Mouse (Mus musculus) embryo, embryonic 9.5 days (tissue): ENCODE results near the gene Rora.

Experiments used
- DNase-seq: peaks from one replicate; pipeline ENCODE4 v3.0.0-alpha.2; 2017; ENCODE audit errors: extremely low spot score

Rora gene

DNA sequence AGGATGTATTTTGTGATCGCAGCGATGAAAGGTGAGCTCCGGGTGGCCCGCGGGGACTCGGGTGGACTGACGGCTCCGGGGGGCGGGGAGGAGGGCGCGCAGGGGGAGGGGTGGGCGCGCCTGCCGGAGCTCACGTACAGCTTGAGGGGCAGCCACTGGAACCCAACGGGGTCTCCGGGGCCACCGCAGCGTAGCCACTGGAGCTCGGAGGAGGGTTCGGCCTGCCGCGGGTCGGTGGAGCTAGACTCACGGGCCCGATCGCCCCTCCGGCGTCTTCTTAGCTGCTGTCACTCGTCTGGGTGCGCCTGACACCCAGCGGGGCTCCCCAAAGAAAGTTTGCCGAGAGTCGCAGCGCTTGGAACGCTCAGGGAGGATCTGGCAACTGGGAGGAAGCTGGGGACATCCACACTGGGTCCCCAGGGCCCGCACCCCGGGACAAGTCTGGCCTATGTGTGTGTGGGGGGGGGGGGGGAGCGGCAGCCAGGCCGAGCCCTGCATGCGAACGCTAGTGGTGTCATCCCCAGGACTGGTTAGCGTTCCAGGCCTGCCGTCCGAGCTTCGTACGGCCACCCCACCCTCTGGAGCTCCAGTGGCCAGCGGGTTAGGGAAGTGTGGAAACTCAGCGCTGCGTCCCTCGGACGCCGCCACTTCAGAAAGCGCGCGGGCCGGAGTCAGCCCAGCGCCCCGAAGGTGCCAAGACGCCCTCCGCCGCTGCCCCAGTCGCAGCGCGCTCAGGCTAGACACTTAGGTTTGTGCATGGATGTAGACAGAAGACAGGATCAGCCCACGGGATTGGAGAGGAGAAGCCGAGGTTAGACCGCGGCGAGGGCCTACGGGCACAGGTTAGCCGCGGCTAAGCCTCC lies 636.7 kb downstream of the Rora start:
- DNase-seq = peak; percentile 47

DNA sequence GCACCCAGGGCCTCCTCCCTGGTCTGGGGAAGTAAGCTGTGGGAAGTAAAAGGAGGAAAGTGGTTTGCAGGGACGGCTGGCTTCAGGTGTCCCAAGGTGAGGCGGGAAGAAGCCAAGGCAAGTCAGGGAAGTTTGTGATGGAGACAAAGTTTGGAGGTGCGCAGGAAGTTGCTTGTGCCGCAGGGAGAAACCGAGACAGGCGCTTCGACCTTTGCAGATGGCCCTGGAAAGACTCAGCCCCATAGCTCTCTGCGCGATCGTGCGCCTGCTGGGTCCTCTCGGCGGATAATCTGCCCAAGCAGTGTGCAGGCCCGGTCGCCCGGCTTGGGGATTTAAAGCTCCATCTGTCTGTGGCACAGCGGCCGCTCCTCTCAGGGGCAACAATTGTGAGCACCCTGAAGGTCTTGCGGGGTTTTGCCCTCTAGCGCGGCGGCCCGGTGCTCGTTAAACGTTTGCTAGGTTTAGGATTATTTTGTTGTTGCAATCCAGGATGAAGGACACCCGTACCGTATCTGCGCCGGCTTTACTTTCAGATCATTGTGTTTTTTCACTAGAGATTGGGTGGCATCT lies 637.4 kb downstream of the Rora start:
- peak; percentile 61 for DNase-seq

DNA sequence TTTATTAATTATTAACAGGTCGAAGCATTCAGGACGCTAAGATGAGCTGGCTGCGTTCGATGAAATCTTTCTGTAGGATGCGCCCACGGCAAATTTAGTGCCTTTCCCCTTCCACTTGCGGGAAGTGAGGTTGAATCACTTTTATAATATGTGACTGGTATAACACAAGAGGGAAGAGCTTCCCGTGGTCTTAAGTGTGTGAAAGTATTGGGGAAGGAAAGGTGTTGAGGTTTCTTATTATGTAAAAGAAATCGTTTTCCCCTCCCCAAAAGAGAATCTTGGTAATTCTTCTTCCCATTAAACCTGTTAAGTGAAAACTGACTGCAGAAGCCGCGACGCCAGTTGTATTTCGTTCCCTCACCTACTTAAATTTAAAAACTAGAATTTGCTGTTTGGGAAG lies 637.9 kb downstream of the Rora start:
- DNase-seq = no peak

DNA sequence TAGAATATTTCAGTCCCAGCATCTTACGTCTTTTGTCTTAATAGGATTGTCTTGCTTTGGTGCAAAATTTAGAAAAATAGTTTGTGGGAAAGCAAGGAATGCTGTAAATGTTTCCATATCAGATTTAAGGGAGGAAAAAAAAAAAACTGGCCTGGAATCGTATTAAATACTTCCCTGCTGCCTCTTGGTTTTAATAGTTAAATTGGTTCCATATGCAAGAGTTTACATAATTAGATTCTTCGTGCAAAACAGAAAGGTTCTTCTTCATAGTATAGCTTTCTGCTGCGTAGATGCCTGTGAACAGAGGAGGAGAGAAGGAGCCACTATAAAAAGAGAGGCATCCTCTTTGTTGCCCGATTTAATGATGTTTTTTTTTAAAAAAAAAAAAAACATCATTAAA lies 638.8 kb downstream of the Rora start:
- DNase-seq = no peak

DNA sequence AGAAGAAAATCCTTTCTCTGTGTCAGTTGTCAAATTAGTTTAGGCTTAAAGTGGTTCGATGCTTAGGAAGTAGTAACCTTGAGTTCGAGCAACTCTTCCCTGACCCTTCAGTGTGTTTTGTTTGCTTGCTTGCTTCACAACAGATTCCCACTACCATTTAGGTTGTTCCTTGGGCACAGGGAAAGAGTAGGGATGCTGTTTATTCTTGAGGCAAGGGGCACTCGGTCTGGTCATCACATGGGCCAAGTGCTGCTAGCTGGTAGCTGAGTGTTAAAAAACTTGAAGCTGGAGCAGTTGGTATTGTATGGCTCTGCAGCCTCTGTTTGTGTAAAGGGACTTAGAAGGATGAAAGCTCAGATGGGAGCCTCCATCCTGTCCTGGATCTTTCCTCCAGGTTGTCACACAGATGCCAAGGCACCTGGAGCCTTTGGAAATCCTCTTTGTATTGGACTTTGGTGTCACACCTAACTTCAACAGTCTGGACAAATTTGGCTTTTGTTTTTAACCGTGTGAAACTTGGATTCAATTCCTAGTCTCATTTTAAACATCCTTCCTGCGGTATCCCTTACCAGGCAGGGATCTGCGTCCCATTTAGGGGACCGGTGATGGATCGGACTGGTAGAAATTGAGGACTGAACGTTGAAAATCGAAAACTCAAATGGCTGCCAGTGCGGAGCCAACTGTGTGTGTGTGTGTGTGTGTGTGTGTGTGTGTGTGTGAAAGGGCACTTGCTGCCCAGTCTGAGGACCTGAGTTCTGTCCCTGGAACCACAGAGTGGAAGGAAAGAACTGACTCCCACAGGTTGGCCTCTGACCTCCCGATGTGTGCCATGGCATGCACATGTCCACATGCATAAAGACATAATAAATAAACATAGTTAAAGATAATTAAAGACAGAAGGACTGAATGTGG lies 639.4 kb downstream of the Rora start:
- DNase-seq = no peak

DNA sequence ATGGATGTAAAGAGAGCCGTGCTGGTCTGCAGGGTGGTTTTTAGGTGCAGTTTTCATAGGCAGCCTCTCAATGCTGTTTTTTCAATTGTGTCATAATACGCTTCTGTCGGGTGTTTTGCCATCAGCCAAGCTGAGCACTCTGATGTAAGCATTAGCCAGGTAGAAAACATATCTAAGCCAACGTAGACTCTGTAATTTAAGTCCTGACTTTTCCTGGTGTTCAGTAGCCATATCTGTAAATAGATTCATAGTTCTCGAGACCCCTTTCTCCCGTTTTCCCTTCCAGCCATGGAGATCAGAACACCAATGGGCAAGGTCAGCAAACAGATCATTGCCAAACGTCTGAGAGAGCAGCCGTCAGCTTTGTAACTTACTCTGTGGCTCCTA lies 640.1 kb downstream of the Rora start:
- no peak for DNase-seq

DNA sequence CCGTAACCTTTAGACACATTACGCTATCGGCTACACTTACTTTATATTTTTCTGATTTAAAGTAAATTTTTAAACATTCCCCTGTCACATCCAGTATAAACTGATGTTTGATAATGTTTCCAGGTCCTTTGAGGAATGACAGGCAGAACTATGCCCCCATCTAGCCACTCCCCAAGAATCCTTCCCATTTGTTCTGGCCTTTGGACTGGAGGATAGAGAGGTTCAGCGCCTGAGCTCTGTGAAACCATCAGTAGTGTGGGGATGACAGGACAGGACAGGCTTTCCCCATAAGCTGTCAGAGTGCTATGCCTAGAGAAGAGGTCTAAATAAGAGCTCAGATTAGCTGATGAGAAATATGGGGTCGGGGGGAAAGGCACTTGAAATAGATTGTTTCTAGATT lies 640.8 kb downstream of the Rora start:
- DNase-seq = no peak

DNA sequence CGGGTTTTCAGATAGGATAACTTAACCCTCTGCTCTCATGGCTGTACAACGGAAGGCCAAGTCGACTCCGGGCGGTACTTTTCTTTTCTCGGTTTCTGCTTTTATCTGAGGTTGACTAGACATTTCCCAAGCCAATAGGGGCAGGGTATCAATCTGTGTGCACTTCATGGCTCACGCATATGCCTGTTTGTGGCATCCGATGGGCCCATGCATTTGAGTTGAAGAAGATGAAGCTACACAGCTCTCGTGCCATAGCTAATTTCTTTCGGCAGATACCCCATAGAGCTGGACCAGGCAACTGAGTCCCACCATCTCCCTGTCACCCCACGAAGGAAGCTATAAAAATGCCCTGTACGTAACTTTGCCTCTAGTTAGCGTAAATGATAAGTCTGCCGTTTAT lies 641.3 kb downstream of the Rora start:
- no peak for DNase-seq

DNA sequence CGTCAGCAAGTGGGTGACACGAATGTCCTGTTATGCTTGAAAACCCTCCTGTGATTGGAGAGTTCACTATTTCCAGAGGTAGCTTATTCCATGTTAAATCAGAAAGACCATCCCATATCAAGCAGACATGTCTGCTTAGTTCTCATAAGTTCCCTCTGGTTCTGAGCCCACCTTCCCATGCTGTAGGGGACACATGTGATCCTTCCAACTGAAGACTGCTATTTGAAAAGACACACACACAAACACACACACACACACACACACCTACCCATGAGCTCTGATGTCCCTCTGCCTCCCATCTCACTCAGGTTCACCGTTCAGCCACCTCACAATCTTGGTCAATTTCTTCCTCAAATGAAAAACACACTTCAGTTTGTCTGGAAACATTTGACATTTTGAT lies 642.2 kb downstream of the Rora start:
- DNase-seq = no peak

DNA sequence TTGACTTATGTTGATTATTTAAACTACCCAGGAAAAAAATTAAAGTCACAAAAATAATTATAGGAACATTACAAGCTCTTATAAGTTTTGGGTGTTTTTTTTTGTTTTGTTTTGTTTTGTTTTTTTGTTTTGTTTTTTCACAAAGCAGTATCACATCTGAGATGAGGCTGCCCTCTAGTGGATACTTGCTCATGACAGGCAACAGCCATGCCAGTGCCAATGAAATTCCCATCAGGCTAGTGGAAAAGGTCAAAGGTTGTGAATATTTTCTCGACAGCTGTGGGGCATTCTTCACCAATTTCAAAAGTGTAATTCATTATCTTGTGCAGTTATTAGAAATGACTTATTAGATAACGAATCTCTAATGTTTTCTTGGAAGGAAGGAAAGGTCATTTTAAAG lies 642.8 kb downstream of the Rora start:
- DNase-seq = peak; percentile 57

DNA sequence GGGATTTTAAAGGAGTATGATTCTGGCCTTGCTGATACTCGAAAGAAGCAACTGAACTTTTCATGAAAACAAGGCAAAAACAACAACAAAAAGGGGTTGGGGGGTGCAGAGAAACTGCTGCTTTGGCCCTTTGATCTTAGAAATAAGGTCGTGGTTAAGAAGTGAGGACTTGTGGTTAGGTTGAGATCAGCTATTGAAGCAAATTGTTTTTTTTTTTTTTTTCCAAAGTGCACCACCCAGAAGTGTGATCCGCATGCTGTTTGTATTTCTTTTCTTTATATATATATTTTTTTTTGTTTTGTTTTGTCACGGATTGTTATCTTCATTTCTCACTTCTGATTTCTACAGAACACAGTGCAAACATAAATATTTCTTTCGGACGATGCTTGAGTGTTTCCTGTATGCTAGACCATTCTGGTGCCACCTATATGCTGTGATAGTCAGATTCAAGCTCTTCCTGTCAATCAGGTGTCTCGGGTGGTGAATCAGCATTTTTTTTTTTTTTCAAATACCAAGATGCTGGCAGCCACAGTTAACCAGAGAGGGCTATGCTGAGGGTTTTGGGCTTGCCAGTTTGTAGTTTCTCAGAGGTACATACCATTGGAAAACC lies 644.3 kb downstream of the Rora start:
- no peak for DNase-seq

DNA sequence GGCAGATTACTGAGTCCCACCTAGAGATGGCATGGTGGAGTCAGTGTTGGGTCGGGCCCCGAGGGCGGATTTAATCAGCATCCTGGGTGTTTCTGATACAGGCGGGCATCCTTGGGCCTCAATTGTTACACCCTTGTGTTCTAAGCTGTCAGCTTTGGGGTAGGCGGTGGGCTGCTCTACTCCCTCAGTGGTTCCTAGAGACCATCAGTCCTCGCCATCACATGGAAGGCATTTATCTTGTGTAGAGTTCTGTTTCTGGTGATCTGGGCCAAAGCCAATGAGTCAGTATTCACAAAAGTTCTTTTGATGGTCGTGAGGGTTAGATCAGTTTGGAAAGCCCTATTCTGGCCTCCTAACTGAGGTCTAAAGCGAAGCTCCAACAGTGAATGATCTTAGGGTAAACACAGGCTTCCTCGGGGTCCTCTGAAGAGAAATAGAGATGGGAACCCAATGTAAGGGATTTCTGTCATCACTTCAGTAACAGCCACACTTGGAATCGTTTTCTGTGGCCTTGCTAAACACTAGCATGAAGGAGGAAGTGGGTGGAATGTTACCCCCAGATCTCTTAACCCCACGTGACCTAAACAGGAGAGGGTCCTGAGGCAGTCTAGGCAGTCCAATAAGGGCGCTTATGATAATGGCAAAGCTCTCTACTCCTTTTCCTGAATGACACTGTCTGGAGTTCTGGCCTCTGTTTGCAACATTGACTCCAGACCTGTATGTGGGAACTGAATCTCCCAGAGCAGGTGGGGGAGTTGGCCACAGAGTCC lies 645.2 kb downstream of the Rora start:
- no peak for DNase-seq

DNA sequence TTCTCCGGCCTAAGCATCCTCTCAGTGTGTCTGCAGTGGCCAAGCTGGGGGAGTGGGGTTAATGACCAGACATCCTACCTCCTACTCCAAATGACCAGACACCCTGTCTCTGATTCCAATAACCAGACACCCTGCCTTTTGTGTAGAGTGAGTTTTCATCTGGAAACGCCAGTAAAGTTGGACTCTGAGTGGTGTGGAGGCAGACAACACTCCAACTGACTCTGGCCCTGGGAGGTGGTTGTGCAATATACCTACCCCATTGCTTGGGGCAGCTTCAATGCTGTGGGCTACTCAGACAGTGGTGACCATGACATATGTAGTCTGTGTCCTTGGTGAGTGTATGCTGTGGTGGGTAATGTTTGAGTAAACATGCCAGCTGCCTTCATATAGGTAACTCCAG lies 645.9 kb downstream of the Rora start:
- DNase-seq = no peak

DNA sequence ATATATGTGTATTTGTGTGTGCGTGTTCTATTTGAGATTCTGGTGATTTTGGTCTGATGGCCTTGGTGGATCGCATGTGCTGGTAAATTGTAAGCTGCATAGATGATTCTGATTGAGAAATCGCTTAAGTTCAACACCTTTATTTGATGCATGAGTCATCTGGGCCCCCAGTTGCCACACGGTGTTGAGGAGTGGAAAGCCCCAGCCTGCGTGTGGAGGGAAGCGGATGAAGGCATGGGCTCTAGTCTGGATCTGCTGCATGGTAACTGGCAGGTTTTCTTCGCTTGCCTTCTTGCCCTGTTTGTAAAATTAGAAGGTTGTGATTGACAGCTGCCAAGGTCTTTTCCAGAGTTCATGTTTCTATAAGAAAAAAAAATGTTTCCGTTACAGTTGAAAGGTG lies 646.7 kb downstream of the Rora start:
- DNase-seq = no peak

DNA sequence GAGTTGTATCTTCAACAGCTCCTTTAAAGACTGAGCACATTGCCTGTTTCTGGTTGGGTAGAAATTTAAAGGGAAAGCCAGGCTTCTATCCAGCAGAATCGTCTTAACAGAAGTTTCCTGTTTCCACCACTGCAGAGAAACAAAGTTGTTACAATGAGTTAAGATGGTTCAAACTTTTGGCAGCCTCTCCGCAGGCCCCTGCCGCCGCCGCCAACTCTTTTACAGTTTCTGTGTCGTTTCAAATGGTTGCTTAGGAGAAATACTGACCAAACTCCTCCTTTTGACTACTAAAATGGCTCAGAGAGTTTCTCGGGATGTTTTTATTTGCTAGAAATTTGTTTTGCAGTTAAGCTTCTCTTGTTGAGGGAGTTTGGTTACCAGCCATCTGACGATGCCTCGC lies 647.9 kb downstream of the Rora start:
- DNase-seq = no peak

DNA sequence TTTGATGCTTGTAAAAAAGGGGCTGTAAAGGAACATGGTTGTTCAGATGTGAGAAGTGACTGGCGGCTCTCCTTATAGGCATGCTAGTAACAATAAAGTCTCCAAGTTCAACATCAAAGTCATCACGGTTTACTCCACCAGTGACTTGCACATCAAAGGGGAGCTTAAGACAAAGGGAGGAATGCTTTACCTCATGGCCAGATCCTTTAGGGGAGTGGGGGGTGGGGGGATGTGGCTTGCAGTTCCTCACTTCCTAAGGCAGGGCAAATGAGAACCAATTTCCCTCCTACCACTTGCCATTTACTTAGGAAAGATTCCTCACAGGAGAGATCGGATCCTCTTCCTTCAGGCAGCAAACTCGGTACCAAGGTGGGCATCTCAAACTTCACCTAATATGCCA lies 648.4 kb downstream of the Rora start:
- DNase-seq = no peak

DNA sequence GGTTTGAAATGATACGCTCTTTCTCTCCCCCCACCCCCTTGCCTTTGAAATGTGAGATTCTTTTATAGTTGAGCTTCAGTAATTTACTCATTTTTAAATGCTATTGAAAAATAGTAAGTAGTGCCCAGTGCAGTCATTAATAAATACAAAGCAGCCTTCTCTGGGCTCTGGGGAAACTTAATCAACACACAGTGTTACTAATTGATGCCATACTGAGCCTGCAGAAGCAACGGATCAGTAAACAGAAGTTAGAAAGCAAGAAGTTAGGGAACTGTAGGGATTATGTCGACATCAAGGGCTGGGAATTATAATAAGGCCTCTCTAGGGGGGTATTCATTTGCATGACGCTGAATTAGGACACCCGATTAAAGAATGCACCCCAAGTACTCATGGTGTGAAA lies 649.3 kb downstream of the Rora start:
- no peak for DNase-seq

DNA sequence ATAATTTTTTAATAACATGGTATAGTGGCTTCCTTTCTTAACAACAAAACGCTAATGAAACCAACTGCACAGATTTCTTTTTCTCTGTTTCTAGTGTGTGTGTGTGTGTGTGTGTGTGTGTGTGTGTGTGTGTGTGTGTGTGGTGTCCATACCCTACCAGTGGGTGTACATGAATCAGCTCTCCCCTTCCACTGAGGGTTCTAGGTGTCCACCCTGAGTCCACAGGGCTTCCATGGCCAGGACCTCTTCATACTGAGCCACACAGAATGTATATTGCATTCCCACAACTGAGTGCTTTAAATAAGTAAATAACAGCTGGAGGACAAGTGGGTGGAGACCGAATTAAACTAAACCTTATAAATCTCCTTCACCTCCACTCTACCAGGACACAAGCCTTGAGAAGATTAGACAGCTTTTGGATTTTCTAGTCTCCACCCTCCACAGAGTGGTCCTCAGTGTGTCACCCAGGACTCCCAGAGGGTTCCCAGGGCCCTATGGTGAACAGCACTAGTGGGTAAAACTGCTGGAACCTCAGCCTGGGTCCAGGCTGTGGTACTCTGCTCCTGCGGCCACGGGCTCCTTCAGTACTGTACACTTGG lies 649.9 kb downstream of the Rora start:
- DNase-seq = no peak

DNA sequence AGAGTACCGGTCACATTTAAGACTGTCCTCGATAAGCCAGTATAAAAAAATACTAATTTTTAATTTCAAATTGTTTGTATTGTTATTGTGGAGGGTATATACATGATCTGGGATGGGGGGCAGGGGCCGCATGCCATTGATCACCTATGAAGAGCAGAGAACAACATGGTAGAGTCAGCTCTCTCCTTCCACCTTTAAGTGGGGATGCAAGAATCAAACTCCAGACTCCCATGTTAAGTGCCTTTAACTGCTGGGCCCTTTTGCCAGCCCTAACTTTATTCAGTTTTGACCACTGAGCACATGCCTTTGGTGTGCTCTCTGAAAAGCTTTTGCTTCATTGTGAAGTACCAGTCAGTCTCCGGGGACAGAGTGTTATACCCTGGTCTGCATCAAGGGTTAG lies 650.4 kb downstream of the Rora start:
- DNase-seq = no peak

DNA sequence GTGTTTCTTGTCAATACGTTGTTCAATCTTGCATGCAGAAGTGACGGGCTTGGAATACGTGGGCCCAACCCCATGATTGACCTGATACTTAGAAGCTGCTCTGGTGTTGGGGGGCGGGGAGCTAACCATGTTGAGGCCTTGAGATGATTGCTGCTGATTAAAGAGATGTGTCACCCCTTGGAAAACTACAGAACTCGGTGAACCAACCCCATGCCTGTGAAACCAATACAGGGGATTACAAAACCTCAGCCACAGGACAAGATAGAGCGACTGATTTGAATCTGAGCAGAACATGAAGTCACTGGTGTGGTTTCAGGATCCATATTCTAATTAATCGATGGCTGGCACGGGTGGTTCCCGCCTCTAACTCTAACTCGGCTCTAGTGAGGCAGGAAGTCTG lies 650.9 kb downstream of the Rora start:
- no peak for DNase-seq

DNA sequence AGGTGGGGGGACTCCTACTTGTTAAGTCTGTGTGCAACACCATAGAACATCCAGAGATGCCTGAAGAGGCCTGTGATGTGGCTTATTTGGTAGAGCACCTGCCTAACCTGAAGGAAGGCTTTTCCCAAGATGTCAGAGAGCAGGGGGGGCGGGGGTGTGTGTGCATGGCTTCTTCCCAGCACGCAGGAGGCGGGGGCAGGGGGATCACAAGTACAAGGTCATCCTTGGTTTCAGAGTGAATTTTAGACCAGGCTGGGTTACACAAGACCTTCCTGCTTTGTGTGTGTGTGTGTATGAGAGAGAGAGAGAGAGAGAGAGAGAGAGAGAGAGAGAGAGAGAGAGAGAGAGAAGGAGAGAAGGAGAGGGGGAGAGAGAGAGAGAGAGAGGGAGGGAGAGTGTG lies 651.4 kb downstream of the Rora start:
- DNase-seq = no peak
